In genomic region chr1:131569721-131570120, GRCm38 (mm10) we compare ENCODE assay signal across 29 mouse cellular contexts. TPM values are rescaled to one million over a fixed set of nuclear protein-coding genes. Genes with fewer than 3 reads are reported as not detected.
DNase-seq lines count a peak whose midpoint lies in the region; ATAC-seq and TF ChIP-seq lines count a peak whose summit lies in the region.
"Had no signal": no experiment of that assay in that cellular context is flagged by ENCODE, and none has a peak within 500 bp of the region (broad histone marks: within the 10 kb centered on the region; RNA-seq: fewer than 3 reads in every experiment).

No protein-coding gene starts in this region.

- H3K9ac ChIP-seq in MEL (ENCODE audit: control insufficient read depth, low read depth, low read length, poor library complexity, severe bottlenecking): no peak overlapping the region

- no peak overlapping the region for H3K27ac ChIP-seq in MEL (ENCODE audit: control insufficient read depth, low read depth, low read length)
- H3K27ac ChIP-seq in midbrain, embryonic 10.5 days (replicated peaks): no peak overlapping the region

- peak overlapping the region; percentile 51; the same call in 1 of the 2 replicates for H3K4me3 ChIP-seq in G1E (ENCODE audit: low read depth, low read length)
- no peak overlapping the region for H3K4me3 ChIP-seq in MEL (ENCODE audit: control insufficient read depth in 1 of 2, insufficient read depth in 1 of 2, low read depth in 2 of 2, low read length in 2 of 2)
- H3K4me3 ChIP-seq in midbrain, embryonic 10.5 days: no peak overlapping the region

- H3K27me3 ChIP-seq in G1E (ENCODE audit: insufficient read depth, low read length) (no peaks in the 10 kb centered on the region), MEL (ENCODE audit: control insufficient read depth in 1 of 2, insufficient read depth in 2 of 2, low read length in 2 of 2) (peaks cover 2 to 11% of the 10 kb centered on the region in 2 experiments; a peak in 3 of 4 replicates)
- H3K27me3 ChIP-seq in midbrain, embryonic 10.5 days (ENCODE audit: low read depth, poor library complexity, severe bottlenecking): no peaks in the 10 kb centered on the region
- H3K27me3 ChIP-seq: CH12.LX had no signal

- H3K79me2 ChIP-seq in MEL (ENCODE audit: control insufficient read depth, insufficient read depth, low read length, poor library complexity): no peaks in the 10 kb centered on the region; the same call in 1 of the 2 replicates

- peak; percentile 4 for DNase-seq in urinary bladder, postnatal 14 days (ENCODE audit: low spot score)
- no peak for DNase-seq in urinary bladder, postnatal 4 days (ENCODE audit: low spot score in 2 of 2)
- DNase-seq in G1E (ENCODE audit: low spot score) (peak; percentile 61), MEL (ENCODE audit: low read depth, low spot score) (no peak)
- peak; percentile 55 for DNase-seq in fat pad, adult 2 months (ENCODE audit: extremely low read depth, low read depth, low spot score)
- DNase-seq in midbrain, embryonic 10.5 days (ENCODE audit: low spot score): no peak
- DNase-seq in testis, postnatal 14 days (ENCODE audit: low spot score): no peak
- DNase-seq: adrenal gland, adult 2 months; adrenal gland, adult 8-10 months; adrenal gland, postnatal 10 days; adrenal gland, postnatal 14 days; adrenal gland, postnatal 25 days; adrenal gland, postnatal 36 days; B cell, adult 2 months; cerebellum, adult 11 months; cerebellum, adult 11-12 months; cerebellum, adult 18-20 months; cerebellum, adult 2 months; cerebellum, adult 8-10 months had no signal

- H3K9me3 ChIP-seq in G1E (replicated peaks): no peaks in the 10 kb centered on the region
- H3K9me3 ChIP-seq in MEL (replicated peaks; ENCODE audit: insufficient read depth, low read length): no peaks in the 10 kb centered on the region
- no peaks in the 10 kb centered on the region for H3K9me3 ChIP-seq in midbrain, embryonic 10.5 days (replicated peaks)

- ATAC-seq in G1E (ENCODE audit: extremely low read depth, insufficient number of reproducible peaks, low FRiP score, poor library complexity, severe bottlenecking): peak; percentile 73
- ATAC-seq in cerebellum, adult (ENCODE audit: insufficient number of reproducible peaks, low FRiP score, low TSS enrichment): no peak
- ATAC-seq: activated CD4-positive, CD25-positive, alpha-beta regulatory T cell, adult 4 months; CD4-positive, CD25-positive, alpha-beta regulatory T cell, adult 4 months; Patski had no signal

- TF ChIP-seq RAD21 in MEL (IDR thresholded peaks at IDR 0.05; ENCODE audit: low read depth, low read length): no peak

- peak in 1 of 2 experiments; percentile 23; a peak in 1 of 4 replicates for TF ChIP-seq EP300 in MEL (IDR thresholded peaks at IDR 0.05; ENCODE audit: low read depth in 1 of 2, low read length in 2 of 2)

- WGBS in midbrain, embryonic 10.5 days: 91% methylated on average over 6 of the region's 6 CpGs

- no peak for TF ChIP-seq POLR2A in MEL (IDR thresholded peaks at IDR 0.05; ENCODE audit: control insufficient read depth in 1 of 2, insufficient read depth in 1 of 2, low read depth in 1 of 2, low read length in 2 of 2, poor library complexity in 1 of 2)

- H3K36me3 ChIP-seq in G1E (replicated peaks): no peaks in the 10 kb centered on the region
- H3K36me3 ChIP-seq in MEL (ENCODE audit: control insufficient read depth in 1 of 2, insufficient read depth in 2 of 2, low read length in 2 of 2): peaks cover 0 to 3% of the 10 kb centered on the region in 2 experiments; a peak in 2 of 4 replicates
- H3K36me3 ChIP-seq in midbrain, embryonic 10.5 days: no peaks in the 10 kb centered on the region

- TF ChIP-seq CTCF in G1E (IDR thresholded peaks at IDR 0.05; ENCODE audit: low read depth, low read length): no peak
- no peak for TF ChIP-seq CTCF in MEL (IDR thresholded peaks at IDR 0.05 in 2 of 3, conservative IDR thresholded peaks at IDR 0.05 in 1 of 3; ENCODE audit: control insufficient read depth in 1 of 3, insufficient read depth in 1 of 3, low read depth in 2 of 3, low read length in 3 of 3, poor library complexity in 1 of 3, severe bottlenecking in 1 of 3)

- peaks cover 58% of the 10 kb centered on the region for H3K4me1 ChIP-seq in G1E (ENCODE audit: insufficient read depth, low read depth, low read length)
- H3K4me1 ChIP-seq in MEL (ENCODE audit: control insufficient read depth in 1 of 2, insufficient read depth in 2 of 2, low read length in 2 of 2): no peaks in the 10 kb centered on the region; a peak in 2 of 4 replicates
- no peaks in the 10 kb centered on the region for H3K4me1 ChIP-seq in midbrain, embryonic 10.5 days

TF ChIP-seq in MEL, 35 proteins besides CTCF, POLR2A, EP300 and RAD21:
- TF ChIP-seq ZC3H11A (IDR thresholded peaks at IDR 0.05; ENCODE audit: low read depth, low read length) (no peak), RCOR1 (IDR thresholded peaks at IDR 0.05; ENCODE audit: low read depth, low read length) (no peak), MXI1 (IDR thresholded peaks at IDR 0.05; ENCODE audit: low read depth, low read length) (no peak), ZKSCAN1 (IDR thresholded peaks at IDR 0.05; ENCODE audit: low read depth, low read length) (no peak), GATA1 (IDR thresholded peaks at IDR 0.05; ENCODE audit: low read depth, low read length) (0 out of 2 replicates have a peak, but pooled peaks have one; percentile 23), MAX (IDR thresholded peaks at IDR 0.05; ENCODE audit: low read length) (no peak), NRF1 (IDR thresholded peaks at IDR 0.05; ENCODE audit: insufficient read depth, low read depth, low read length, poor library complexity, severe bottlenecking) (no peak), MEF2A (IDR thresholded peaks at IDR 0.05; ENCODE audit: extremely low read depth, insufficient replicate concordance, low read depth, low read length, poor library complexity, severe bottlenecking) (peak; percentile 13; the same call in 1 of the 2 replicates), ETS1 (IDR thresholded peaks at IDR 0.05; ENCODE audit: low read depth, low read length) (0 out of 2 replicates have a peak, but pooled peaks have one; percentile 17)

RNA-seq across cellular contexts. Expression of gene Avpr1b, which starts 29.3 kb away (rescaled TPM):
- total RNA-seq in G1E (2014; fragmentation: Nextera tagmentation) (not detected in 2 replicates), G1E (2017) (0.17 and 0.33 TPM in 2 replicates), MEL (2012; rRNA removed) (not detected in 2 replicates)
- polyA plus RNA-seq in G1E (2012) (not detected in 2 replicates), MEL (2012; ENCODE audit: insufficient read depth in 1 of 2, insufficient read length in 2 of 2, low read depth in 1 of 2, low replicate concordance in 2 of 2, missing spikeins in 1 of 2) (not detected)
- polyA plus RNA-seq in midbrain, embryonic 10.5 days (2016; fragmentation: Nextera tagmentation; extraction: Ambion mirVana): 0.04 TPM in 1 of 2 replicates, not detected in the other
- total RNA-seq: adrenal gland, adult 18-20 months; adrenal gland, adult 2 months; adrenal gland, adult 8-10 months; adrenal gland, postnatal 25 days; adrenal gland, postnatal 36 days; adrenal gland, postnatal 4 days; ES-E14 had no signal
- polyA plus RNA-seq: adrenal gland, adult 2 months; brain, embryonic 14.5 days; C2C12; CD4-positive, CD25-positive, alpha-beta regulatory T cell, adult 4 months; cerebellum, adult 2 months; Patski had no signal

RNA-seq across cellular contexts. Expression of gene Fam72a, which starts 42.0 kb away (rescaled TPM):
- 9.0 and 10.8 TPM in 2 replicates for total RNA-seq in G1E (2014; fragmentation: Nextera tagmentation)
- 6.2 and 6.5 TPM in 2 replicates for total RNA-seq in G1E (2017)
- 2.6 and 3.2 TPM in 2 replicates for polyA plus RNA-seq in G1E (2012)
- 8.1 and 8.2 TPM in 2 replicates for total RNA-seq in MEL (2012; rRNA removed)
- polyA plus RNA-seq in MEL (2012; ENCODE audit: insufficient read depth in 1 of 2, insufficient read length in 2 of 2, low read depth in 1 of 2, low replicate concordance in 2 of 2, missing spikeins in 1 of 2): 1 to 10 TPM in 1 of 2 experiments, not detected in 1; 8.8 TPM
- 4.4 and 5.7 TPM in 2 replicates for polyA plus RNA-seq in midbrain, embryonic 10.5 days (2016; fragmentation: Nextera tagmentation; extraction: Ambion mirVana)

RNA-seq across cellular contexts. Expression of gene Srgap2, which starts 42.6 kb away (rescaled TPM):
- 129 and 135 TPM in 2 replicates for total RNA-seq in G1E (2014; fragmentation: Nextera tagmentation)
- 25.2 and 27.9 TPM in 2 replicates for total RNA-seq in G1E (2017)
- 21.0 and 32.5 TPM in 2 replicates for polyA plus RNA-seq in G1E (2012)
- total RNA-seq in MEL (2012; rRNA removed): 9.0 and 10.0 TPM in 2 replicates
- 10 to 100 TPM in 1 of 2 experiments, not detected in 1; 25.3 TPM for polyA plus RNA-seq in MEL (2012; ENCODE audit: insufficient read depth in 1 of 2, insufficient read length in 2 of 2, low read depth in 1 of 2, low replicate concordance in 2 of 2, missing spikeins in 1 of 2)
- 16.9 and 18.7 TPM in 2 replicates for polyA plus RNA-seq in midbrain, embryonic 10.5 days (2016; fragmentation: Nextera tagmentation; extraction: Ambion mirVana)

Comparison
In these comparisons a context has a peak if more than half of its experiments do, and no peak if none do; other contexts are left out.
1. DNase-seq: peak in urinary bladder, postnatal 14 days (single experiment), G1E (single experiment) and fat pad, adult 2 months (single experiment); none in urinary bladder, postnatal 4 days (0 of 2), MEL (single experiment), midbrain, embryonic 10.5 days (single experiment) and testis, postnatal 14 days (single experiment).